Mouse (Mus musculus) liver, adult 2 months (tissue): Measurements from ENCODE around the gene Pla2g6. TPM values are rescaled to one million over a fixed set of nuclear protein-coding genes. Genes with fewer than 3 reads are reported as not detected.
A peak's percentile ranks its signal among the peaks of the same experiment; 100 is the strongest.

Experiments
- DNase-seq: peaks from one replicate; pipeline ENCODE4 v3.0.0-alpha.2; 2011; ENCODE audit warnings: low read depth, low spot score; ENCODE audit errors: extremely low read depth
- H3K27ac ChIP-seq: fragments of 200-500 bp; replicated peaks from 2 replicates; pipeline ENCODE4 v1.5.1; 2012; ENCODE audit warnings: low read depth, mild to moderate bottlenecking, control low read depth, inconsistent platforms, low read length; ENCODE audit not compliant: insufficient read depth
- H3K27me3 ChIP-seq: fragments of 200-500 bp; 2 replicates; pipeline ENCODE4 v1.6.1; 2012; ENCODE audit warnings: mild to moderate bottlenecking, moderate library complexity, low read length, inconsistent platforms; ENCODE audit not compliant: control insufficient read depth, insufficient read depth
- H3K36me3 ChIP-seq: fragments of 200-500 bp; 2 replicates; pipeline ENCODE4 v1.6.1; 2012; ENCODE audit warnings: low read length, inconsistent platforms; ENCODE audit not compliant: control insufficient read depth, insufficient read depth
- H3K4me1 ChIP-seq: fragments of 200-500 bp; 2 replicates; pipeline ENCODE4 v1.6.1; 2011; ENCODE audit warnings: low read length; ENCODE audit not compliant: control insufficient read depth, insufficient read depth
- H3K4me3 ChIP-seq: fragments of 200-500 bp; 2 replicates; pipeline ENCODE4 v1.5.1; 2011; ENCODE audit warnings: low read depth, mild to moderate bottlenecking, control low read depth, low read length, moderate library complexity; ENCODE audit not compliant: insufficient read depth
- H3K79me2 ChIP-seq: fragments of 200-500 bp; 2 replicates; pipeline ENCODE4 v1.6.1; 2012; ENCODE audit warnings: inconsistent platforms, mild to moderate bottlenecking, low read length, moderate library complexity; ENCODE audit not compliant: control insufficient read depth, insufficient read depth
- H3K9ac ChIP-seq: fragments of 200-500 bp; 2 replicates; pipeline ENCODE4 v1.6.1; 2012; ENCODE audit warnings: low read depth, mild to moderate bottlenecking, control low read depth, inconsistent platforms, low read length
- CTCF ChIP-seq: fragments of 200-500 bp; IDR thresholded peaks from 2 replicates; pipeline ENCODE4 v1.5.1; 2011; ENCODE audit warnings: low read depth, low read length, control low read depth
- POLR2A ChIP-seq: fragments of 200-500 bp; IDR thresholded peaks from 2 replicates; pipeline ENCODE4 v1.6.1; 2011; ENCODE audit warnings: low read length, control low read depth; ENCODE audit not compliant: insufficient read depth; ENCODE audit errors: extremely low read depth
- WGBS: fragments of 180-500 bp; shearing (Covaris S2); methylation state at CpG from one replicate; pipeline ENCODE4 v1.1.7; 2018; 5-methylcytosine and 5-hydroxymethylcytosine counted together
- polyA plus RNA-seq: library from polyadenylated mRNA; depleted of rRNA; stranded (reverse); fragments of >200 nt; gene quantifications from 2 replicates; pipeline ENCODE4 v1.2.3, GENCODE M21; 2012
- total RNA-seq: library from RNA; depleted of rRNA; stranded (reverse); fragments of >200 nt; gene quantifications from 2 replicates; pipeline ENCODE4 v1.2.3, GENCODE M21; 2014

Gene Pla2g6
- total and polyA plus RNA-seq, 2 experiments, result 16.3 to 24.5 TPM

- no peaks in the 10 kb centered on the region for H3K4me1 ChIP-seq
- H3K79me2 ChIP-seq, result no peaks in the 10 kb centered on the region
- H3K4me3 ChIP-seq, result no peak overlapping the region
- no peak for DNase-seq
- no peak overlapping the region for H3K9ac ChIP-seq
- H3K36me3 ChIP-seq, result no peaks in the 10 kb centered on the region
- H3K27ac ChIP-seq, result no peak overlapping the region
- TF ChIP-seq POLR2A (no peak), CTCF (no peak)
- H3K27me3 ChIP-seq, result peaks cover 18% of the 10 kb centered on the region
- 91% methylated on average over 3 of the region's 3 CpGs for WGBS
Measured at GRCm38 (mm10) chr15:79262786-79263309, 65.3 kb downstream of the Pla2g6 start.

GRCm38 (mm10) chr15:79262375-79262774, 65.8 kb downstream of the Pla2g6 start:
- Histone ChIP-seq H3K27ac (no peak overlapping the region), H3K4me3 (no peak overlapping the region), H3K36me3 (no peaks in the 10 kb centered on the region), H3K27me3 (peaks cover 18% of the 10 kb centered on the region), H3K79me2 (no peaks in the 10 kb centered on the region), H3K4me1 (no peaks in the 10 kb centered on the region), H3K9ac (no peak overlapping the region)
- no peak for TF ChIP-seq POLR2A
- TF ChIP-seq CTCF, result peak; percentile 14; the same call in 1 of the 2 replicates
- 56% methylated on average over 13 of the region's 13 CpGs for WGBS
- no peak for DNase-seq

GRCm38 (mm10) chr15:79261757-79262156, 66.4 kb downstream of the Pla2g6 start:
- Histone ChIP-seq H3K9ac (no peak overlapping the region), H3K36me3 (no peaks in the 10 kb centered on the region), H3K27ac (no peak overlapping the region), H3K4me1 (no peaks in the 10 kb centered on the region), H3K27me3 (peaks cover 18% of the 10 kb centered on the region), H3K4me3 (no peak overlapping the region), H3K79me2 (no peaks in the 10 kb centered on the region)
- 6% methylated on average over 25 of the region's 28 CpGs for WGBS
- no peak for DNase-seq
- no peak for TF ChIP-seq POLR2A
- TF ChIP-seq CTCF, result no peak

- no peak for DNase-seq
- WGBS, result 11% methylated on average over 62 of the region's 62 CpGs
- Histone ChIP-seq H3K27me3 (peaks cover 18% of the 10 kb centered on the region), H3K4me3 (peak overlapping the region; percentile 24; the same call in 1 of the 2 replicates), H3K9ac (no peak overlapping the region), H3K27ac (no peak overlapping the region), H3K4me1 (no peaks in the 10 kb centered on the region), H3K36me3 (no peaks in the 10 kb centered on the region), H3K79me2 (no peaks in the 10 kb centered on the region)
- TF ChIP-seq POLR2A (no peak), CTCF (no peak)
Measured at GRCm38 (mm10) chr15:79261095-79261725, 67.0 kb downstream of the Pla2g6 start.

- H3K9ac ChIP-seq, result no peak overlapping the region
- no peak overlapping the region for H3K4me3 ChIP-seq
- DNase-seq, result no peak
- H3K4me1 ChIP-seq, result no peaks in the 10 kb centered on the region
- no peak overlapping the region for H3K27ac ChIP-seq
- H3K79me2 ChIP-seq, result no peaks in the 10 kb centered on the region
- WGBS, result 47% methylated on average over 17 of the region's 17 CpGs
- H3K36me3 ChIP-seq, result no peaks in the 10 kb centered on the region
- H3K27me3 ChIP-seq, result peaks cover 18% of the 10 kb centered on the region
- TF ChIP-seq POLR2A (no peak), CTCF (no peak)
Measured at GRCm38 (mm10) chr15:79258521-79258920, 69.7 kb downstream of the Pla2g6 start.

- Histone ChIP-seq H3K27ac (no peak within 1 kb of the TSS), H3K4me1 (no peaks in the 10 kb centered on the region), H3K4me3 (no peak within 1 kb of the TSS), H3K27me3 (peaks cover 2% of the 10 kb centered on the region; the same call in 1 of the 2 replicates), H3K9ac (no peak within 1 kb of the TSS), H3K36me3 (no peaks in the 10 kb centered on the region), H3K79me2 (no peaks in the 10 kb centered on the region)
- DNase-seq, result no peak
- WGBS, result 51% methylated on average over 3 of the region's 3 CpGs
- TF ChIP-seq CTCF, result no peak
- TF ChIP-seq POLR2A, result no peak
Measured at GRCm38 (mm10) chr15:79254661-79255060, 73.5 kb downstream of the Pla2g6 start, which contains the start of gene Slc16a8. TSS of gene Slc16a8 (minus strand) at chr15:79254761.
